Comparison of ENCODE assay signal across 20 mouse cellular contexts in the genomic region with DNA sequence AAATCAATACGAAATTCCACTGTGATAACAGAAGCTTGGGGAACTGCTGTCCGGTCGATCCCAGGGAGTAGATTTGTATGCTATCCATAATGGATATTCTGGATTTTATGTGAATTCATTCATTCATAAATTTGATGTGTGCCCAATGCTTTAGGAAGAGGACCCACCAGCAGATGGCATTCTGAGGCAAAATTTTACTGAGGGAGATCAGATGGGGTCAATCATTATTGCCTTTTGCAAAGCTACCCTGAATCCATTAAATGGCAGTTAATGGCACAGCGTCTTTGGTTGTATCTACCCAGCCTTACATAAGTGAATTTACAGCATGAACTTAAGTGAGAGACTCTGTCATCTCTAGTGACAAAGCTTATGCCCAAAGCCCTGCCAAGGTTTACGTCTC. TPM values are rescaled to one million over a fixed set of nuclear protein-coding genes. Genes with fewer than 3 reads are reported as not detected.
DNase-seq lines count a peak whose midpoint lies in the region; ATAC-seq lines count a peak whose summit lies in the region.
"Had no signal": no experiment of that assay in that cellular context is flagged by ENCODE, and none has a peak within 500 bp of the region (broad histone marks: within the 10 kb centered on the region; RNA-seq: fewer than 3 reads in every experiment).

No protein-coding gene starts in this region.

- no peaks in the 10 kb centered on the region for H3K36me3 ChIP-seq in forebrain, embryonic 14.5 days (ENCODE audit: control insufficient read depth, insufficient read depth, low read length)
- no peaks in the 10 kb centered on the region for H3K36me3 ChIP-seq in forebrain, embryonic 10.5 days (replicated peaks)
- no peaks in the 10 kb centered on the region for H3K36me3 ChIP-seq in hindbrain, embryonic 15.5 days
- H3K36me3 ChIP-seq in hindbrain, embryonic 10.5 days = no peaks in the 10 kb centered on the region
- H3K36me3 ChIP-seq in neural tube, embryonic 11.5 days (ENCODE audit: control insufficient read depth, insufficient read depth, low read length) = no peaks in the 10 kb centered on the region
- no peaks in the 10 kb centered on the region for H3K36me3 ChIP-seq in neural tube, embryonic 14.5 days (ENCODE audit: control insufficient read depth, insufficient read depth, low read length)
- H3K36me3 ChIP-seq: limb, embryonic 13.5 days; liver, embryonic 15.5 days had no signal

- H3K27ac ChIP-seq in forebrain, embryonic 14.5 days (ENCODE audit: low read depth, low read length) = no peak overlapping the region
- H3K27ac ChIP-seq in forebrain, embryonic 10.5 days = no peak overlapping the region
- H3K27ac ChIP-seq in hindbrain, embryonic 15.5 days (replicated peaks) = no peak overlapping the region
- no peak overlapping the region for H3K27ac ChIP-seq in hindbrain, embryonic 10.5 days
- H3K27ac ChIP-seq in neural tube, embryonic 11.5 days (ENCODE audit: low read depth, low read length) = no peak overlapping the region
- H3K27ac ChIP-seq in neural tube, embryonic 14.5 days (ENCODE audit: low read depth, low read length) = no peak overlapping the region
- H3K27ac ChIP-seq: limb, embryonic 13.5 days; liver, embryonic 15.5 days; stomach, postnatal 0 days had no signal

- 0 out of 2 replicates have a peak overlapping the region, but pooled peaks have one; percentile 1 for H3K4me3 ChIP-seq in forebrain, embryonic 14.5 days (ENCODE audit: low read depth, low read length)
- no peak overlapping the region for H3K4me3 ChIP-seq in forebrain, embryonic 10.5 days
- peak overlapping the region; percentile 39 for H3K4me3 ChIP-seq in hindbrain, embryonic 15.5 days
- no peak overlapping the region for H3K4me3 ChIP-seq in hindbrain, embryonic 10.5 days
- no peak overlapping the region for H3K4me3 ChIP-seq in neural tube, embryonic 11.5 days (ENCODE audit: low read depth, low read length)
- H3K4me3 ChIP-seq in neural tube, embryonic 14.5 days (ENCODE audit: low read depth, low read length) = 0 out of 2 replicates have a peak overlapping the region, but pooled peaks have one; percentile 29
- H3K4me3 ChIP-seq: limb, embryonic 13.5 days; liver, embryonic 15.5 days had no signal

- no peak overlapping the region for H3K9ac ChIP-seq in forebrain, embryonic 14.5 days (ENCODE audit: low read length)
- H3K9ac ChIP-seq in hindbrain, embryonic 15.5 days = 0 out of 2 replicates have a peak overlapping the region, but pooled peaks have one; percentile 13
- H3K9ac ChIP-seq in neural tube, embryonic 11.5 days (ENCODE audit: low read length) = no peak overlapping the region
- H3K9ac ChIP-seq in neural tube, embryonic 14.5 days (replicated peaks; ENCODE audit: low read depth, low read length) = no peak overlapping the region
- H3K9ac ChIP-seq: limb, embryonic 13.5 days; liver, embryonic 15.5 days had no signal

- no peaks in the 10 kb centered on the region for H3K27me3 ChIP-seq in forebrain, embryonic 14.5 days (replicated peaks; ENCODE audit: control insufficient read depth, insufficient read depth, low read length)
- 0 out of 2 replicates have a peak, but pooled peaks cover 6% of the 10 kb centered on the region for H3K27me3 ChIP-seq in forebrain, embryonic 10.5 days (ENCODE audit: poor library complexity, severe bottlenecking)
- H3K27me3 ChIP-seq in hindbrain, embryonic 15.5 days = no peaks in the 10 kb centered on the region
- peaks cover 5% of the 10 kb centered on the region; the same call in 1 of the 2 replicates for H3K27me3 ChIP-seq in hindbrain, embryonic 10.5 days (ENCODE audit: insufficient read depth, poor library complexity, severe bottlenecking)
- H3K27me3 ChIP-seq in neural tube, embryonic 11.5 days (ENCODE audit: control insufficient read depth, insufficient read depth, low read length) = no peaks in the 10 kb centered on the region
- H3K27me3 ChIP-seq in neural tube, embryonic 14.5 days (ENCODE audit: control insufficient read depth, insufficient read depth, low read length) = no peaks in the 10 kb centered on the region
- H3K27me3 ChIP-seq: liver, embryonic 15.5 days had no signal

- H3K4me1 ChIP-seq in forebrain, embryonic 14.5 days (ENCODE audit: control insufficient read depth, insufficient read depth, low read length) = no peaks in the 10 kb centered on the region
- peaks cover 9% of the 10 kb centered on the region; the same call in 1 of the 2 replicates for H3K4me1 ChIP-seq in forebrain, embryonic 10.5 days
- no peaks in the 10 kb centered on the region for H3K4me1 ChIP-seq in hindbrain, embryonic 15.5 days (replicated peaks)
- H3K4me1 ChIP-seq in hindbrain, embryonic 10.5 days (replicated peaks) = peaks cover 28% of the 10 kb centered on the region
- no peaks in the 10 kb centered on the region for H3K4me1 ChIP-seq in neural tube, embryonic 11.5 days (ENCODE audit: control insufficient read depth, insufficient read depth, low read length)
- no peaks in the 10 kb centered on the region for H3K4me1 ChIP-seq in neural tube, embryonic 14.5 days (ENCODE audit: control insufficient read depth, insufficient read depth, low read length)
- H3K4me1 ChIP-seq: limb, embryonic 13.5 days; liver, embryonic 15.5 days had no signal

- no peak for ATAC-seq in forebrain, embryonic 14.5 days
- ATAC-seq in hindbrain, embryonic 15.5 days (ENCODE audit: low FRiP score, low read depth) = no peak
- no peak for ATAC-seq in neural tube, embryonic 11.5 days (ENCODE audit: insufficient read depth, low FRiP score, low TSS enrichment)
- ATAC-seq in neural tube, embryonic 14.5 days (ENCODE audit: low read depth) = no peak
- ATAC-seq: lung, postnatal 0 days had no signal

- DNase-seq in forebrain, embryonic 14.5 days (ENCODE audit: low spot score) = no peak
- no peak for DNase-seq in forebrain, embryonic 10.5 days (ENCODE audit: extremely low spot score, low spot score)
- DNase-seq in hindbrain, embryonic 10.5 days (ENCODE audit: low spot score) = no peak
- DNase-seq in neural tube, embryonic 11.5 days (ENCODE audit: low spot score) = peak; percentile 7
- DNase-seq in neural tube, embryonic 10.5 days (ENCODE audit: extremely low spot score, low spot score) = no peak
- no peak for DNase-seq in lung, postnatal 36 days
- DNase-seq: adrenal gland, postnatal 10 days; cerebellum, adult 9-11 months; gastrocnemius, postnatal 36 days; heart, postnatal 14 days; kidney, adult 9 months; kidney, postnatal 36 days had no signal

- H3K9me3 ChIP-seq in forebrain, embryonic 14.5 days (replicated peaks; ENCODE audit: control insufficient read depth, low read length) = no peaks in the 10 kb centered on the region
- no peaks in the 10 kb centered on the region for H3K9me3 ChIP-seq in forebrain, embryonic 10.5 days
- H3K9me3 ChIP-seq in hindbrain, embryonic 15.5 days = no peaks in the 10 kb centered on the region
- H3K9me3 ChIP-seq in hindbrain, embryonic 10.5 days = no peaks in the 10 kb centered on the region
- no peaks in the 10 kb centered on the region for H3K9me3 ChIP-seq in neural tube, embryonic 11.5 days (ENCODE audit: control insufficient read depth, low read length)
- H3K9me3 ChIP-seq in neural tube, embryonic 14.5 days (ENCODE audit: control insufficient read depth, low read length) = no peaks in the 10 kb centered on the region
- H3K9me3 ChIP-seq: limb, embryonic 13.5 days; liver, embryonic 15.5 days had no signal

- H3K4me2 ChIP-seq in forebrain, embryonic 14.5 days (ENCODE audit: low read length) = no peak overlapping the region
- peak overlapping the region; percentile 56 for H3K4me2 ChIP-seq in hindbrain, embryonic 15.5 days
- H3K4me2 ChIP-seq in neural tube, embryonic 11.5 days (ENCODE audit: low read depth) = no peak overlapping the region
- peak overlapping the region; percentile 18; the same call in 1 of the 2 replicates for H3K4me2 ChIP-seq in neural tube, embryonic 14.5 days (ENCODE audit: low read depth, low read length)
- H3K4me2 ChIP-seq: heart, embryonic 11.5 days; limb, embryonic 13.5 days; liver, embryonic 15.5 days had no signal

- WGBS in forebrain, embryonic 14.5 days = 75% methylated on average over 5 of the region's 5 CpGs
- 85% methylated on average over 5 of the region's 5 CpGs for WGBS in forebrain, embryonic 10.5 days
- WGBS in hindbrain, embryonic 15.5 days = 64% methylated on average over 5 of the region's 5 CpGs
- WGBS in hindbrain, embryonic 10.5 days = 85% methylated on average over 5 of the region's 5 CpGs
- 83% methylated on average over 5 of the region's 5 CpGs for WGBS in neural tube, embryonic 11.5 days
- WGBS in neural tube, embryonic 14.5 days = 79% methylated on average over 5 of the region's 5 CpGs

RNA-seq across cellular contexts. Expression of a gene that starts 1.2 kb away (rescaled TPM):
- 1.5 and 2.8 TPM in 2 replicates for polyA plus RNA-seq in forebrain, embryonic 14.5 days (2014; fragmentation: Nextera tagmentation; extraction: Ambion mirVana)
- polyA plus RNA-seq in forebrain, embryonic 10.5 days (2016; fragmentation: Nextera tagmentation; extraction: Ambion mirVana) = not detected in 2 replicates
- 4.1 and 5.6 TPM in 2 replicates for polyA plus RNA-seq in hindbrain, embryonic 15.5 days (2015; fragmentation: Nextera tagmentation; extraction: Ambion mirVana)
- polyA plus RNA-seq in hindbrain, embryonic 10.5 days (2016; fragmentation: Nextera tagmentation; extraction: Ambion mirVana) = 0.07 TPM in 1 of 2 replicates, not detected in the other
- polyA plus RNA-seq in neural tube, embryonic 11.5 days (2014; fragmentation: Nextera tagmentation; extraction: Ambion mirVana) = not detected in 2 replicates
- 3.1 and 4.9 TPM in 2 replicates for polyA plus RNA-seq in neural tube, embryonic 14.5 days (2014; fragmentation: Nextera tagmentation; extraction: Ambion mirVana)
- polyA plus RNA-seq: intestine, embryonic 14.5 days; liver, embryonic 15.5 days; lung, postnatal 0 days had no signal

Comparison
In these comparisons a context has a peak if more than half of its experiments do, and no peak if none do; other contexts are left out.
1. H3K4me2 ChIP-seq: peak in hindbrain, embryonic 15.5 days (single experiment) and neural tube, embryonic 14.5 days (single experiment); none in forebrain, embryonic 14.5 days (single experiment) and neural tube, embryonic 11.5 days (single experiment).
2. H3K4me3 ChIP-seq: peak in forebrain, embryonic 14.5 days (single experiment), hindbrain, embryonic 15.5 days (single experiment) and neural tube, embryonic 14.5 days (single experiment); none in forebrain, embryonic 10.5 days (single experiment), hindbrain, embryonic 10.5 days (single experiment) and neural tube, embryonic 11.5 days (single experiment).